In the genomic region with DNA sequence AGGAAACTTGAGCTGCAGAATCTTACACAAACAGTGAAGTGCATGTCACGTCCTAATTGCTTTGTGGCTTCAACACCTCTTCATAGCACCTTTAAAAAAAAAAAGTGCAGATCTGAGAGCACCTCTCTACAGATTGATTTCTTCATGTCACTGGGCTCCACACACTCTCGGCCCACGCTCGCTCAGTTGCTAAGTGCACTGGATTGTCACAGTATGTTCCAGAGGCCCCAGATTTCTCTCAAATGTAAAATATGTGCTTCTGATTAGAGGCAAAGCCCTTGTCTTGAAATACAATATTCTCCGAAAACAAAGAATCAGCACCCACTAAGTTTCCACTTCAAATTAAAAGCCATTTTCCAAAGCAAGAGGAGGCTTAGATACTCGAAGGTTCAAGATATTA, we compare ENCODE assay signal across 20 mouse cellular contexts. TPM values are rescaled to one million over a fixed set of nuclear protein-coding genes. Genes with fewer than 3 reads are reported as not detected.
DNase-seq lines count a peak whose midpoint lies in the region; ATAC-seq lines count a peak whose summit lies in the region.
"Had no signal": no experiment of that assay in that cellular context is flagged by ENCODE, and none has a peak within 500 bp of the region (broad histone marks: within the 10 kb centered on the region; RNA-seq: fewer than 3 reads in every experiment).

No protein-coding gene starts in this region.

- no peak overlapping the region for H3K27ac ChIP-seq in midbrain, embryonic 11.5 days (ENCODE audit: low read depth, low read length)
- no peak overlapping the region for H3K27ac ChIP-seq in midbrain, embryonic 15.5 days
- H3K27ac ChIP-seq: embryonic facial prominence, embryonic 12.5 days; heart, embryonic 15.5 days; intestine, embryonic 15.5 days; limb, embryonic 12.5 days; liver, embryonic 14.5 days; midbrain, embryonic 10.5 days; neural tube, embryonic 15.5 days; stomach, embryonic 15.5 days had no signal

- no peak overlapping the region for H3K9ac ChIP-seq in midbrain, embryonic 11.5 days (ENCODE audit: low read length)
- H3K9ac ChIP-seq in midbrain, embryonic 15.5 days, result no peak overlapping the region
- H3K9ac ChIP-seq: embryonic facial prominence, embryonic 12.5 days; heart, embryonic 15.5 days; intestine, embryonic 15.5 days; limb, embryonic 12.5 days; liver, embryonic 14.5 days; neural tube, embryonic 15.5 days; stomach, embryonic 15.5 days had no signal

- no peaks in the 10 kb centered on the region for H3K27me3 ChIP-seq in midbrain, embryonic 11.5 days (ENCODE audit: control insufficient read depth, insufficient read depth, low read length)
- H3K27me3 ChIP-seq in midbrain, embryonic 15.5 days (replicated peaks), result no peaks in the 10 kb centered on the region
- H3K27me3 ChIP-seq: embryonic facial prominence, embryonic 12.5 days; heart, embryonic 15.5 days; intestine, embryonic 15.5 days; limb, embryonic 12.5 days; neural tube, embryonic 15.5 days; stomach, embryonic 15.5 days had no signal

- 82% methylated on average over 6 of the region's 6 CpGs for WGBS in midbrain, embryonic 11.5 days
- 80% methylated on average over 6 of the region's 6 CpGs for WGBS in midbrain, embryonic 15.5 days

- H3K4me3 ChIP-seq in midbrain, embryonic 11.5 days (ENCODE audit: low read depth, low read length), result no peak overlapping the region
- H3K4me3 ChIP-seq in midbrain, embryonic 15.5 days, result no peak overlapping the region
- H3K4me3 ChIP-seq: embryonic facial prominence, embryonic 12.5 days; heart, embryonic 15.5 days; intestine, embryonic 15.5 days; limb, embryonic 12.5 days; midbrain, embryonic 10.5 days; neural tube, embryonic 15.5 days; stomach, embryonic 15.5 days had no signal

- no peaks in the 10 kb centered on the region for H3K9me3 ChIP-seq in midbrain, embryonic 11.5 days (ENCODE audit: control insufficient read depth, low read length)
- H3K9me3 ChIP-seq in midbrain, embryonic 15.5 days, result no peaks in the 10 kb centered on the region
- H3K9me3 ChIP-seq: embryonic facial prominence, embryonic 12.5 days; heart, embryonic 15.5 days; intestine, embryonic 15.5 days; limb, embryonic 12.5 days; midbrain, embryonic 10.5 days; neural tube, embryonic 15.5 days; stomach, embryonic 15.5 days had no signal

- peak; percentile 12 for DNase-seq in embryo, embryonic 11 days
- DNase-seq in embryo, embryonic 10 days (ENCODE audit: low spot score), result no peak
- DNase-seq in midbrain, embryonic 11.5 days (ENCODE audit: low spot score, missing footprints), result peak; percentile 31
- DNase-seq in layer of hippocampus, adult 9-11 months, result peak; percentile 88
- DNase-seq in right cerebral cortex, postnatal 14 days, result peak; percentile 25
- no peak for DNase-seq in ovary, postnatal 14 days (ENCODE audit: low spot score)
- no peak for DNase-seq in spleen, postnatal 36 days (ENCODE audit: low spot score in 2 of 2)
- DNase-seq: adrenal gland, postnatal 25 days; kidney, postnatal 10 days; thymus, postnatal 25 days had no signal

- no peak overlapping the region for H3K4me2 ChIP-seq in midbrain, embryonic 11.5 days
- no peak overlapping the region for H3K4me2 ChIP-seq in midbrain, embryonic 15.5 days
- H3K4me2 ChIP-seq: embryonic facial prominence, embryonic 12.5 days; heart, embryonic 15.5 days; intestine, embryonic 15.5 days; limb, embryonic 12.5 days; neural tube, embryonic 15.5 days; stomach, embryonic 15.5 days had no signal

- no peak for ATAC-seq in midbrain, embryonic 11.5 days (ENCODE audit: low FRiP score)
- ATAC-seq in midbrain, embryonic 15.5 days (replicated peaks), result no peak
- ATAC-seq: intestine, embryonic 15.5 days; lung, postnatal 0 days had no signal

- no peaks in the 10 kb centered on the region for H3K36me3 ChIP-seq in midbrain, embryonic 11.5 days (ENCODE audit: control insufficient read depth, insufficient read depth, low read length)
- H3K36me3 ChIP-seq in midbrain, embryonic 15.5 days (replicated peaks), result no peaks in the 10 kb centered on the region
- H3K36me3 ChIP-seq: embryonic facial prominence, embryonic 12.5 days; heart, embryonic 15.5 days; intestine, embryonic 15.5 days; limb, embryonic 12.5 days; midbrain, embryonic 10.5 days; neural tube, embryonic 15.5 days; stomach, embryonic 15.5 days had no signal

- no peaks in the 10 kb centered on the region for H3K4me1 ChIP-seq in midbrain, embryonic 11.5 days (ENCODE audit: control insufficient read depth, insufficient read depth, low read length)
- H3K4me1 ChIP-seq in midbrain, embryonic 15.5 days, result no peaks in the 10 kb centered on the region
- H3K4me1 ChIP-seq: embryonic facial prominence, embryonic 12.5 days; heart, embryonic 15.5 days; intestine, embryonic 15.5 days; limb, embryonic 12.5 days; midbrain, embryonic 10.5 days; neural tube, embryonic 15.5 days; stomach, embryonic 15.5 days had no signal

RNA-seq across cellular contexts. Expression of gene Cfap54, which starts 22.9 kb away (rescaled TPM):
- 0.80 and 0.89 TPM in 2 replicates for polyA plus RNA-seq in midbrain, embryonic 11.5 days (2014; fragmentation: Nextera tagmentation; extraction: Ambion mirVana)
- polyA plus RNA-seq in midbrain, embryonic 15.5 days (2015; fragmentation: Nextera tagmentation; extraction: Ambion mirVana), result 3.0 and 4.0 TPM in 2 replicates

RNA-seq across cellular contexts. Expression of gene Cdk17, which starts 56.3 kb away (rescaled TPM):
- polyA plus RNA-seq in midbrain, embryonic 11.5 days (2014; fragmentation: Nextera tagmentation; extraction: Ambion mirVana), result 36.8 and 40.3 TPM in 2 replicates
- polyA plus RNA-seq in midbrain, embryonic 15.5 days (2015; fragmentation: Nextera tagmentation; extraction: Ambion mirVana), result 42.2 and 45.7 TPM in 2 replicates

Comparison
In these comparisons a context has a peak if more than half of its experiments do, and no peak if none do; other contexts are left out.
1. DNase-seq: peak in embryo, embryonic 11 days (single experiment), midbrain, embryonic 11.5 days (single experiment), layer of hippocampus, adult 9-11 months (single experiment) and right cerebral cortex, postnatal 14 days (single experiment); none in embryo, embryonic 10 days (single experiment), ovary, postnatal 14 days (single experiment) and spleen, postnatal 36 days (0 of 2).